Mouse (Mus musculus) liver, adult (tissue): ENCODE measurements at regions not wholly inside any gene's neighbourhood (a gene's known extent, or its start where the extent isn't known, plus 50 kb on each side); places are given as distances from the start of the nearest gene placed in this dataset.
A peak's percentile ranks its signal among the peaks of the same experiment; 100 is the strongest.

ENCODE experiments used
- GATA4 ChIP-seq: IDR thresholded peaks from 2 replicates; pipeline ENCODE4 v1.6.1; 2014; ENCODE audit warnings: mild to moderate bottlenecking, low read length; ENCODE audit not compliant: insufficient replicate concordance

DNA sequence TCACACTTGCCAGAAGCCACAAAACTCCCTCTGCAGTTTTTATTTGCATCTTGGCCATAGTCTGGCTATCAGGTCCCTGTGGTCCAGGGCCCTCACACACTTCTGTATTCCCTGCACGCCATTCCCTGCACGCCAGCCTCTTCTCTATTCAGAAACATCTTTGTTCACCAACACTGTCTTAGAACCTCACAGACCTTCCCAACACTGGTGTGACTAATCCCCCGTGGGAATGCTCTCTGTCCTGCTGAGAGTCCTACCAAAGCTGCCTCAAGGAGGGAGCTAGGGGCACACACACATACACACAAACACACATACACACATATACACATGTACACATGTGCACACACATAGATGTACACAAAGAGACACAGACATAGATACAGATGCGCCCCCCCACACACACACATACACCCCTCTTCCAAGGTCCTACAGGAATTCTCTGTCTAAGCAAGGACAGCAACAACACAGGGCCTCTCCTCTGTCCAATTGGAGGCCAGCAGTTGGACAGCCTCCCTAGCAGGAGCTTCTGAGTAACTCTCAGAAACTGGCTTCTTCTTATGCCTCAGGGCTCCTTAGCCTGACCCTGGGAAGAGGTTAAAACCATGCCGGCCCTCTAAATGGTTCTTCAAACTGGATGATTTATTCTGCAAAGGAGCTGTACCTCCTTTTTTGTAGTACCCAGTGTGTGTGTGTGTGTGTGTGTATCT lies 179.0 kb upstream of the Afdn start:
- no peak for TF ChIP-seq GATA4

DNA sequence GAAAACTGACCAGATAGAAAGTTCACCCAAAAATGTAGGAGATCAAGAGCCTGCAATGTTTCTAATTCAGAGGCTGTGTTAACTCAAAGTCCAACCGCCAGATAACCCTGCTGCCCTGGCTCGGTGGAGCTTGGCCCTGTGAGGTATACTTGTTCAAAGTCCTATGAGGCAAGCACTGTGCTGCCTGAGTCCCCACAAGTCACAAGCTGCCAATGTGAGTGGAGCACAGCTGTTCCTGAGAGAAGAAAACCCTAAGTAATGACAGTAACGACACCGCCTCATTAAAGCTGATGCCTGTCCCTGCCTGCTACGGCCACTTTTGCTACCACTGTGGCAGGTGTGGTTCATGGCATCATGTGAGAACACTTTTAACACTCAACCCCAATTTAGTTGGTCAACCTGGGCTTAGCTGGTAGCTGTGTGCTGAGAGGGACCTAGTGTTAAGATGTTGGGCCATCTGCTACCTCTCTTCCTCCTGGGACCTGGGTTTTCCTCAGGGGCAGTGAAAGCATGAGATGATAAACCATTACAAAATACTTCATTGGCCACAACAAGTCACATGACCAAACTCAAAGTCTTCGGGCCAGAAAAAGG lies 178.2 kb upstream of the Afdn start:
- TF ChIP-seq GATA4: peak; percentile 83; the same call in 1 of the 2 replicates

DNA sequence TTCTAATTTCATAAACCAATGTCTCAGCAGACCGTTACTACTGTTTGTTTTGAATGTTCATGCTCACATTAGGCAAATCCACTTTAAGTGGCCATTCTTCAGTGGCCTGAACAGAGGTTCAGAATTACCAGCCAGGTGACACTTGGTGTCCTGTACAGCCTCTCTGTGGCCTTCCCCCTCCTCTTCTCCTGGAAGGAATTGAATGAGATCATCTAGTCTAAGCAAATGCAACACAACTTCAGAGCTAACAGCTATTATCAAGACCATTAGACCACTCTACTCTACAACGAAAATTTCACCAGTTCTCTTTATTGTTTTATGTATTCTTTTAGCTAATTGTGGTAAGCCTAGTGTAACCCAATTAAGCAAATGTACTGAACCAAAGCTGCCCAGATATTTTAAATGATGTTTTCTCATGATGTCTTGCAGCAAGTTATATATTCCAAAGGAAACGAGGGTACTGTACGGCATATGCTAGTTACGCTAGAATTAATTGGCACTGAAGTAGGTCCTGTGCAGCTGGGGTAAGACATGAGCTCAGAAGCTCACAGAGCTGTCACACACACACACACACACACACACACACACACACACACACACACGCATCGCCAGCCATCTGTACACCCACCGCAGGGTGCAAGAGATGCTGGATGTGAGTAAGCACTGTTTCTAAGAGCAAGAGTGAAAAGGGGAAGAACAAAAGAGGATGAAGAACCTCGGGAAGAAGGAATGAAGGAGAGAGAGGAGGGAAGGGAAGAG lies 176.7 kb upstream of the Afdn start:
- no peak for TF ChIP-seq GATA4

DNA sequence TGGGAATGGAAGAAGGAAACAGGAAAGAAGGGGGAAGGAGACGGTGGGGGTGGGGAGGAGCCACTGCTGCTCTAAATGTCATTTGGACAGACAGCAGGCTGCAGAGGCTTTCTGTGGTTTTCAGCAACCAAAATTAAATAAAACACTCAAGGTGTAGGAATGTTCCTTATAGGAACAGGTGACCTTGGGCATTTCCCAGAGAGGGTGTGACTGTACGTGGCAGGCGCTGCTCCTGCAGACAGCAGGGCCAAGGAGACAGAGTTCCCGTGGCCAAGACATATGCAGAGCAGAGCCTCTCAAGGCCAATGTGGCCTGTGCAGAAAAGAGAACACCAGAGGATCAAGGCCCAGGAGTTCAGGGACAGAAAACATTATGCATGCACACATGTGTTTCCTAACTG lies 175.9 kb upstream of the Afdn start:
- no peak for TF ChIP-seq GATA4
